Mouse (Mus musculus) MEL (cell line): ENCODE data around the gene Cfap69.

ENCODE experiments used
- CHD2 ChIP-seq: IDR thresholded peaks from 2 replicates; pipeline ENCODE4 v1.6.1; 2011; ENCODE audit warnings: low read length, improper control_type of control experiment
- CTCF ChIP-seq, 3 experiments: IDR thresholded peaks in 2 of 3; conservative IDR thresholded peaks in 1 of 3; 2 replicates each; pipeline ENCODE4 v1.5.1; 2011 to 2012; ENCODE audit warnings: low read length in 3 of 3, low read depth in 2 of 3, mild to moderate bottlenecking in 2 of 3, improper control_type of control experiment in 1 of 3, inconsistent platforms in 1 of 3, mixed read lengths in 1 of 3, moderate library complexity in 1 of 3; ENCODE audit not compliant: control insufficient read depth in 1 of 3, insufficient read depth in 1 of 3, poor library complexity in 1 of 3, severe bottlenecking in 1 of 3
- E2F4 ChIP-seq: IDR thresholded peaks from 2 replicates; pipeline ENCODE4 v1.6.1; 2011; ENCODE audit warnings: low read depth, low read length, improper control_type of control experiment, borderline replicate concordance
- EP300 ChIP-seq, 2 experiments: IDR thresholded peaks; 2 replicates each; pipeline ENCODE4 v1.6.1; 2011; ENCODE audit warnings: improper control_type of control experiment in 2 of 2, low read length in 2 of 2, low read depth in 1 of 2, mild to moderate bottlenecking in 1 of 2
- GATA1 ChIP-seq: IDR thresholded peaks from 2 replicates; pipeline ENCODE4 v1.6.1; 2011; ENCODE audit warnings: low read depth, low read length, improper control_type of control experiment
- KAT2A ChIP-seq: conservative IDR thresholded peaks from 2 replicates; pipeline ENCODE4 v1.6.1; 2012; ENCODE audit warnings: low read depth, low read length, improper control_type of control experiment, inconsistent platforms
- MAFK ChIP-seq: IDR thresholded peaks from 2 replicates; pipeline ENCODE4 v1.6.1; 2011; ENCODE audit warnings: low read depth, mild to moderate bottlenecking, low read length, improper control_type of control experiment, borderline replicate concordance
- MAZ ChIP-seq: IDR thresholded peaks from 2 replicates; pipeline ENCODE4 v1.6.1; 2012; ENCODE audit warnings: low read depth, mild to moderate bottlenecking, inconsistent platforms, low read length, improper control_type of control experiment
- NELFE ChIP-seq: IDR thresholded peaks from 2 replicates; pipeline ENCODE4 v1.6.1; 2011; ENCODE audit warnings: low read depth, low read length, improper control_type of control experiment
- POLR2A ChIP-seq, 2 experiments: IDR thresholded peaks; 2 replicates each; pipeline ENCODE4 v1.6.1; 2011 to 2012; ENCODE audit warnings: low read length in 2 of 2, mild to moderate bottlenecking in 2 of 2, control low read depth in 1 of 2, improper control_type of control experiment in 1 of 2, low read depth in 1 of 2, moderate library complexity in 1 of 2; ENCODE audit not compliant: control insufficient read depth in 1 of 2, insufficient read depth in 1 of 2, poor library complexity in 1 of 2
- SMC3 ChIP-seq: IDR thresholded peaks from 2 replicates; pipeline ENCODE4 v1.6.1; 2011; ENCODE audit warnings: low read depth, low read length, improper control_type of control experiment
- TCF12 ChIP-seq: IDR thresholded peaks from 2 replicates; pipeline ENCODE4 v1.6.1; 2014; ENCODE audit warnings: low read depth, mild to moderate bottlenecking, inconsistent platforms, low read length, improper control_type of control experiment, moderate library complexity
- ZNF384 ChIP-seq: IDR thresholded peaks from 2 replicates; pipeline ENCODE4 v1.6.1; 2012; ENCODE audit warnings: low read depth, mild to moderate bottlenecking, inconsistent platforms, low read length, improper control_type of control experiment

DNA sequence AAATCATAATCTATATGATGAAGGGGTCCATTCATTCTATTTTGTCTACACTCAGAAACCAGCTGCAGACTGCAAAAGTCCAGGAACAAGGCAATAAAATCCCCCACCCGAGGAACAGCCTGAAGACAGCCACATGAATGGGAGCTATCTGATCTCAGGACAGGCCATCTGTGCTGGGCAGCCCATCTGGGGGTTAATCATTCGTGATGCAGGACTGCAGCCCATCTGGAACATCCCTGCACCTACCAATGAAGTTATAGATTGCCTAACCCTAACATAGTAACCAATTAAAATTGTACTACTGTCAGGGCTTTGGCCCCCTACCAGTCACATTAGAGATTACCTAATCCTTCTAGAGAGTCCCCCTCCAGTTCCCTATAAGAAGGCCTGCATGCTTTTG lies 41.0 kb upstream of the Cfap69 start:
- no peak for TF ChIP-seq CTCF (IDR thresholded peaks at IDR 0.05 in 2 of 3, conservative IDR thresholded peaks at IDR 0.05 in 1 of 3; ENCODE audit: control insufficient read depth in 1 of 3, insufficient read depth in 1 of 3, low read depth in 2 of 3, low read length in 3 of 3, poor library complexity in 1 of 3, severe bottlenecking in 1 of 3)
- no peak for TF ChIP-seq NELFE
- no peak for TF ChIP-seq KAT2A
- TF ChIP-seq GATA1 = no peak
- no peak for TF ChIP-seq POLR2A (IDR thresholded peaks at IDR 0.05; ENCODE audit: control insufficient read depth in 1 of 2, insufficient read depth in 1 of 2, low read depth in 1 of 2, low read length in 2 of 2, poor library complexity in 1 of 2)
- TF ChIP-seq MAZ = no peak
- no peak for TF ChIP-seq ZNF384
- TF ChIP-seq SMC3 = no peak
- TF ChIP-seq TCF12 = no peak
- no peak for TF ChIP-seq E2F4
- TF ChIP-seq MAFK = no peak
- TF ChIP-seq CHD2 = no peak
- no peak for TF ChIP-seq EP300 (IDR thresholded peaks at IDR 0.05; ENCODE audit: low read depth in 1 of 2, low read length in 2 of 2)
